Mouse (Mus musculus) heart, embryonic 12.5 days (tissue): ENCODE data around the gene Nos1. TPM values are rescaled to one million over a fixed set of nuclear protein-coding genes. Genes with fewer than 3 reads are reported as not detected.

Experiments
- ATAC-seq: fragments of 200-750 bp; cut with Nextera tagmentation; 2 replicates; pipeline ENCODE4 v1.8.0; 2017; ENCODE audit warnings: moderate TSS enrichment, moderate library complexity; ENCODE audit not compliant: insufficient number of reproducible peaks, low FRiP score
- H3K27ac ChIP-seq: fragments of 300-500 bp; sonication (generic); 2 replicates; pipeline ENCODE4 v1.5.1; 2016; ENCODE audit warnings: mild to moderate bottlenecking, moderate library complexity; ENCODE audit not compliant: poor library complexity, severe bottlenecking
- H3K27me3 ChIP-seq: fragments of 300-500 bp; sonication (generic); replicated peaks from 2 replicates; pipeline ENCODE4 v1.6.1; 2016; ENCODE audit warnings: mild to moderate bottlenecking, moderate library complexity
- H3K36me3 ChIP-seq: fragments of 300-500 bp; sonication (generic); 2 replicates; pipeline ENCODE4 v1.6.1; 2016; ENCODE audit warnings: mild to moderate bottlenecking, moderate library complexity
- H3K4me1 ChIP-seq: fragments of 300-500 bp; sonication (generic); replicated peaks from 2 replicates; pipeline ENCODE4 v1.6.1; 2016; ENCODE audit warnings: mild to moderate bottlenecking
- H3K4me2 ChIP-seq: fragments of 300-500 bp; sonication (generic); 2 replicates; pipeline ENCODE4 v1.6.1; 2016; ENCODE audit warnings: mild to moderate bottlenecking, moderate library complexity
- H3K4me3 ChIP-seq: fragments of 300-500 bp; sonication (generic); 2 replicates; pipeline ENCODE4 v1.5.1; 2016; ENCODE audit warnings: mild to moderate bottlenecking
- H3K9ac ChIP-seq: fragments of 300-500 bp; sonication (generic); 2 replicates; pipeline ENCODE4 v1.6.1; 2016; ENCODE audit warnings: mild to moderate bottlenecking, moderate library complexity
- H3K9me3 ChIP-seq: fragments of 300-500 bp; sonication (generic); replicated peaks from 2 replicates; pipeline ENCODE4 v1.6.1; 2016; ENCODE audit warnings: mild to moderate bottlenecking, moderate library complexity
- WGBS: fragments of 180-500 bp; shearing (Covaris S2); methylation state at CpG from one replicate; pipeline ENCODE4 v1.1.7; 2016; 5-methylcytosine and 5-hydroxymethylcytosine counted together
- polyA plus RNA-seq: library from polyadenylated mRNA; unstranded; fragments of >200 nt; fragmentation: Nextera tagmentation; extraction: Ambion mirVana; gene quantifications from 2 replicates; pipeline ENCODE4 v1.2.1, GENCODE M21; 2016

Nos1 gene
- polyA plus RNA-seq, 1 experiment from 2014 or later = 0.09 TPM

- peak overlapping the region; percentile 28 for H3K4me2 ChIP-seq
These were observed 117.4 kb downstream of the Nos1 start for GRCm38 (mm10) chr5:117898055-117898806.

GRCm38 (mm10) chr5:117899361-117899760, 118.5 kb downstream of the Nos1 start:
- Histone ChIP-seq H3K27ac (no peak overlapping the region), H3K27me3 (0 out of 2 replicates have a peak, but pooled peaks cover 2% of the 10 kb centered on the region), H3K9ac (no peak overlapping the region), H3K9me3 (no peaks in the 10 kb centered on the region), H3K36me3 (no peaks in the 10 kb centered on the region), H3K4me2 (no peak overlapping the region), H3K4me3 (no peak overlapping the region), H3K4me1 (peaks cover 13% of the 10 kb centered on the region)
- WGBS = 72% methylated on average over 10 of the region's 10 CpGs
- no peak for ATAC-seq

More at GRCm38 (mm10) chr5:117898055-117898806, 117.4 kb downstream of the Nos1 start:
- Histone ChIP-seq H3K4me1 (peaks cover 18% of the 10 kb centered on the region), H3K36me3 (no peaks in the 10 kb centered on the region), H3K27ac (no peak overlapping the region; the same call in 1 of the 2 replicates), H3K9ac (no peak overlapping the region), H3K27me3 (0 out of 2 replicates have a peak, but pooled peaks cover 2% of the 10 kb centered on the region), H3K4me3 (no peak overlapping the region), H3K9me3 (no peaks in the 10 kb centered on the region)
- ATAC-seq = peak; percentile 49; the same call in 1 of the 2 replicates
- WGBS = 8% methylated on average over 9 of the region's 9 CpGs

GRCm38 (mm10) chr5:117900921-117901705, 120.3 kb downstream of the Nos1 start:
- Histone ChIP-seq H3K9ac (no peak overlapping the region), H3K27me3 (0 out of 2 replicates have a peak, but pooled peaks cover 2% of the 10 kb centered on the region), H3K9me3 (no peaks in the 10 kb centered on the region), H3K4me1 (peaks cover 13% of the 10 kb centered on the region), H3K36me3 (no peaks in the 10 kb centered on the region), H3K27ac (no peak overlapping the region), H3K4me3 (no peak overlapping the region), H3K4me2 (no peak overlapping the region)
- ATAC-seq = no peak
- 32% methylated on average over 13 of the region's 13 CpGs for WGBS

DNA sequence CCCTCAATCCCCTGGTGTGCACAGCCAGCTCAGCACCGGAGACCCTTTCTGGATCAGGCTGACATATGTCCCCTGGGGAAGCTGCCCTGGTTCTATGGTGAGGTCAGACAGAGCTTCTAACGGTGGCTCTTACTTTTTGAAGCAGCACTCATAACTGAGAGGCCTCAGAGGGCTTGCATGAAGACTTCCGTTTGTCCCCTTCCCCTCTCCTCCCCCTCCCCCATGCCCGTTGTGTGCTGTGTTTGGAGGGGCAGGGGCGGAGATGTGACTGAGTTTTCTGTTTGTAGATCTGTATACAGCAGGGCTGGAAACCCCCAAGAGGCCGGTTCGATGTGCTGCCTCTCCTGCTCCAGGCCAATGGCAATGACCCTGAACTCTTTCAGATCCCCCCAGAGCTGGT, 122.7 kb downstream of the Nos1 start:
- WGBS = 45% methylated on average over 7 of the region's 7 CpGs
- H3K4me1 ChIP-seq = no peaks in the 10 kb centered on the region
- H3K36me3 ChIP-seq = no peaks in the 10 kb centered on the region
- no peak overlapping the region for H3K4me2 ChIP-seq
- no peak for ATAC-seq
- no peaks in the 10 kb centered on the region for H3K27me3 ChIP-seq
- no peak overlapping the region for H3K9ac ChIP-seq
- no peak overlapping the region for H3K27ac ChIP-seq
- H3K4me3 ChIP-seq = no peak overlapping the region
- H3K9me3 ChIP-seq = no peaks in the 10 kb centered on the region

DNA sequence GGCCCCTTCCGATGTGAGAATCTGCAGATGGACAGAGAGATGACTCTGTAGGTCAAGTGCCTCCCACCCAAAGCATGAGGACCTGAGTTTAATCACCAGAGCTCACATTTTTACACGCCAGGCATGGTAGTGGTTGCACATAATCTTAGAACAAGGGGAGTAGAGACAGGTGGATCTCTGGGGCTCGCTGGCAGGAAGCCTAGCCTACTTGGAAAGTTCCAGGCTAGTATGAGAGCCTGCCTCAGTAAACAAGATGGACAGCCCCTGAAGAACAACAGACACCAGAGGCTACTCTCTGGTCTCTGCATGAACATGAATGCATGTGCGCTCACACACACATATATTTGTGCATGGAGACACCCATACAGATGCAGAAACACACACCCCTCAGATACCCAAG, 124.9 kb downstream of the Nos1 start:
- Histone ChIP-seq H3K4me1 (no peaks in the 10 kb centered on the region), H3K9ac (no peak overlapping the region), H3K4me2 (no peak overlapping the region), H3K36me3 (no peaks in the 10 kb centered on the region), H3K9me3 (no peaks in the 10 kb centered on the region), H3K27me3 (no peaks in the 10 kb centered on the region), H3K27ac (no peak overlapping the region), H3K4me3 (no peak overlapping the region)
- ATAC-seq = no peak
- WGBS = 75% methylated on average over 4 of the region's 4 CpGs

DNA sequence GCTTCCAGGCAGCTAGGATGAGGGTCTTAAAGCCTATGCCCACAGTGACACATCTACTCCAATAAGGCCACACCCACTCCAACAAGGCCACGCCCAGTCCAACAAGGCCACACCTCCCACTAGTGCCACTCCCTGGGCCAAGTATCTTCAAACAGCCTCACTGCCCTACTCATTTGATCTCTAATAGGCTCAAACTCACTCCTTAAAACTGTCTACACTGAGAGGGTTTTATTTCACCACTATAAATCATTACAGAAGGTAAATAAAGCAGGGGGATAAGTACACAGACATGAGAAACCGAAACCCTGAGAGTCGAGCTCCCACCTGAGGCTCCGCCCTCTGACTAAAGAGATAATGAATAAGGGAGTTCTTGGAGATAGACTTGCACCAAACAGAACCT, 128.7 kb downstream of the Nos1 start:
- no peak for ATAC-seq
- Histone ChIP-seq H3K9me3 (no peaks in the 10 kb centered on the region), H3K4me2 (no peak overlapping the region), H3K36me3 (no peaks in the 10 kb centered on the region), H3K27me3 (no peaks in the 10 kb centered on the region), H3K9ac (no peak overlapping the region), H3K27ac (no peak overlapping the region), H3K4me1 (no peaks in the 10 kb centered on the region), H3K4me3 (no peak overlapping the region)
- WGBS = 72% methylated on average over 4 of the region's 4 CpGs

GRCm38 (mm10) chr5:117916349-117916748, 135.5 kb downstream of the Nos1 start:
- no peak overlapping the region for H3K9ac ChIP-seq
- H3K9me3 ChIP-seq = no peaks in the 10 kb centered on the region; the same call in 1 of the 2 replicates
- H3K36me3 ChIP-seq = no peaks in the 10 kb centered on the region
- no peaks in the 10 kb centered on the region for H3K4me1 ChIP-seq
- H3K4me3 ChIP-seq = no peak overlapping the region
- no peaks in the 10 kb centered on the region for H3K27me3 ChIP-seq
- no peak overlapping the region for H3K27ac ChIP-seq
- 75% methylated on average over 5 of the region's 5 CpGs for WGBS
- no peak overlapping the region for H3K4me2 ChIP-seq
- no peak for ATAC-seq

DNA sequence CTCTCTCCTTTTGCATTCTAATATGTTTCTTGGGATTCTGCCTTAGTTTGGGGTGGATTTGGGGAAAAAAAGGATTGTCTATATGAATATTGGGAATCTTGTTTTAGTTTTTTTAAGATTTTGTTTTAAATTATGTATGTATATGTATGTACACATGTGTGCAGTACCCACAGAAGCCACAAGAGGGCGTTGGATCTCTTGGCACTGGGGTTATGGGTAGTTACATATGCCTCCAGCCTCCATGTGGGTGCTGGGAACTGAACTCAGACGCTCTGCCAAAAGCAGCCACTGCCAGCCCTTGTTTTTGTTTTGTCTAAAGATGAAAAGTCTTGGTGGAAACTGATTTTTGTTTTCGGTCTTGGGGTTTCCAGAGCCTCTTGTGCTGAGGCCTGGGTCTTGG, 136.1 kb downstream of the Nos1 start:
- WGBS = 48% methylated on average over 3 of the region's 3 CpGs

DNA sequence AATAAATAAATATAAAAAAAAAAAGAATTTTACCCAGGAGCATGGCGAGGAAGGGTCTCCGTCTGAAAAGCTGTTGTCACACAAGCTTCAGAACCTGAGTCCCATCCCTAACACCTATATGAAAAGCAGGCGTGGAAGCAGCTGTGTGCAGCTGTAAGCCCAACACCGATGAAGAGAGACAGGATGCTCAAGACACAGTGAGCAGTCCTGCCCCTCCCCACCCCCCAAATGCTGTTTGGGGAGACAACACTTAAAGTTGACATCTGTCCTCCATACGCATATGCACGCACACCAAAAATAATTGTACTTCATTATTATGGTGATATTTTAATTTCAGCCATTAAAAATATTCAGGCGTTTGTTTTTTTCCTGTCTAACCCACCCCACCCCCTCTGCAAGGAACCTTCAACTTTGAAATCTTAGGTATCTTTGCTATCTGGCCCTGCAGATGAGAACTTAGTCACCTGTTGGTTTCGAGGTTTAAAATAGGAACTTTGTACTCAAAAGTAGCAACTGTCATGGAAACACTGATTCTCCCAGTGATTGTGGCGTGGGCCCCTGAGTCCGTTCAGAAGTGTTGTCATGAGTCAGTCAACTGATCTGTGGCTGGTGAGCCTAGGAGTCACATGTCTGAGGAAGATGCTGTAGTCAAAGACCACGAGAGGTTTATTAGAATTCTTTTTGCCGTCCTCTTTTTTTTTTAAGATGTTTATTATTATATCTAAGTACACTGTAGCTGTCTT, 141.1 kb downstream of the Nos1 start:
- Histone ChIP-seq H3K9ac (no peak overlapping the region), H3K27ac (no peak overlapping the region), H3K4me2 (no peak overlapping the region), H3K27me3 (peaks cover 5% of the 10 kb centered on the region; the same call in 1 of the 2 replicates), H3K9me3 (no peaks in the 10 kb centered on the region; the same call in 1 of the 2 replicates), H3K36me3 (no peaks in the 10 kb centered on the region), H3K4me1 (no peaks in the 10 kb centered on the region), H3K4me3 (no peak overlapping the region)
- no peak for ATAC-seq
- 81% methylated on average over 12 of the region's 12 CpGs for WGBS

More for the DNA sequence above, 136.1 kb downstream of the Nos1 start:
- no peaks in the 10 kb centered on the region for H3K27me3 ChIP-seq
- no peak overlapping the region for H3K9ac ChIP-seq
- no peaks in the 10 kb centered on the region for H3K4me1 ChIP-seq
- no peak overlapping the region for H3K27ac ChIP-seq
- H3K9me3 ChIP-seq = no peaks in the 10 kb centered on the region; the same call in 1 of the 2 replicates
- H3K4me3 ChIP-seq = no peak overlapping the region
- no peaks in the 10 kb centered on the region for H3K36me3 ChIP-seq
- no peak overlapping the region for H3K4me2 ChIP-seq
- no peak for ATAC-seq

GRCm38 (mm10) chr5:117923688-117924087, 142.9 kb downstream of the Nos1 start:
- Histone ChIP-seq H3K27me3 (peaks cover 5% of the 10 kb centered on the region; the same call in 1 of the 2 replicates), H3K4me2 (no peak overlapping the region), H3K4me1 (no peaks in the 10 kb centered on the region), H3K36me3 (no peaks in the 10 kb centered on the region), H3K27ac (no peak overlapping the region), H3K9me3 (0 out of 2 replicates have a peak, but pooled peaks cover 3% of the 10 kb centered on the region), H3K9ac (no peak overlapping the region), H3K4me3 (no peak overlapping the region)
- ATAC-seq = no peak
- 32% methylated on average over 6 of the region's 6 CpGs for WGBS
